Mouse (Mus musculus) megakaryocyte, adult 5-6 weeks (primary cell): ENCODE results near the gene Tmem11. TPM values are rescaled to one million over a fixed set of nuclear protein-coding genes. Genes with fewer than 3 reads are reported as not detected.

Source experiments
- ATAC-seq: 2 replicates; pipeline ENCODE4 v1.8.0; 2016; ENCODE audit warnings: mild to moderate bottlenecking, inconsistent platforms; ENCODE audit not compliant: poor library complexity, severe bottlenecking
- total RNA-seq, 2 experiments: library from RNA; stranded (forward) in 1 of 2; stranded (reverse) in 1 of 2; fragments of 153-499, 151-499 nt in 1 of 2; fragments of 221-1000, 200-1000 nt in 1 of 2; gene quantifications; 2 replicates each; pipeline versions ENCODE4 v1.2.3 to v1.2.4; 2015 to 2017

Tmem11 gene
- total RNA-seq, 2 experiments from 2014 or later: 13.3 to 37.7 TPM

DNA sequence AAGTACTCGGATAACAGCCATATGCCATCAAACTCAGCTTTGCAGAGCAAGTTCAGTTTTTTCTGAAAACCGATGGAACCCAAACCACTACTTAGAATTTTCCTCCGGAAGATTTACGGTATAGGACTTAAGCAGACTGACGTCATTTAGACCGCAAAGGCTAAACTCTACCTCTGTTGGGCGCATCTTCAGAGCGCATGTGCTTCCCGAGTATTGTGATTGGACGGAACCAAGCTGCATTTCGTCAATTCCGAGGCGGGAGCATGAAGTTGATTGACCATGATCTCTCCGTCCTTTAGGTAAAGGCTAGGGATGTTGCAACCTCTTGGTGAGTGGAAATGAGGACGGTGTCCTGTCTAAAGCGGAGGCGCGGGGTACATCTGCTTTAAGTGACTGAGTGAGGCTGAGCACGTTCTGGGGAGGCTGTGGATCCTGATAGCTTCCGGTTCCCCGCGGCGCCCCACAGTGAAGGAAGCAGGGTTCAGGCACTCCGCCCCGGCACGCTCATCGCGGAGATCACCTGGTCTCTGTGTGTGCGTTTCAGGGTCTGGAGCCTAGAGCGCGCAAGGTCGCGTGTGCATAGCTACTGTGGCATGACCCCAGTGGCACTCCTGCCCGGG is 48.5 kb downstream of the Tmem11 start, which contains the start of gene Dhrs7b:
Gene Dhrs7b (plus strand): TSS at position 199 of the 620 bp plus-strand sequence.
- ATAC-seq: peak; percentile 89

GRCm38 (mm10) chr11:60828903-60829302 is 50.2 kb downstream of the Tmem11 start:
- ATAC-seq: no peak

DNA sequence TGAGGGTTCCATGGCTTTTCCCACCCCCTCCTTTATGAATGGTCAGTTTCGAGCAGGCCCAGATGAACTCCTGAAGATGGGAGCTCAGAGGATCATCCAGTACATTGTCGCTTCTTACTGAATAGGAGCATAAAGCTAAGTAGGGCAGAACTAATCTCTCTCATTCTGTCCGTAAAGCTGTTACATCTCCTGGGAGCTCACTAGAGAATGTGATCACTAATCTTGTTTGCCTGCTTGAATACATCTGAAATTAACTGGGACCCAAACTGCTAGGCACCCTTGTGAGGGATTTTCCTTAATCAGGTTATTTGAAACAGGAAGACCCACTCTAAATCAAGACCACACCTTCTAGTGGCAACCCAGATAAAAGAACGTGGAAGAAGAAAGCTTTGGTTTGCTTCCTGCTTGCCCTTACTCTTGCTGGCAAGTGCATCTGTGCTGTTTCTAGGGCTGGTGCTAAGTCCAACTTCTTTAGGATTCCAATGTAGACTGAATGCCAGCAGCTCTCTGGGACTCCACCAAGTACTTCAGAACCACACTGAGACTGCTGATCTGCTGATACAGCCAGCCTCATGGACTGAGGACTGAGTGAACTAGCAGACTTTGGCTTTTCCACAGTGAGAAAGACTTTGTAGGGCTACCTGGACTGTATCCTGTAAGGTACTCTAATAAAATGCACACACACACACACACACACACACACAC is 51.7 kb downstream of the Tmem11 start:
- ATAC-seq: no peak

GRCm38 (mm10) chr11:60826700-60827099 is 52.4 kb downstream of the Tmem11 start:
- peak; percentile 36 for ATAC-seq

- no peak for ATAC-seq
Measured at GRCm38 (mm10) chr11:60825191-60825590, 53.9 kb downstream of the Tmem11 start.

DNA sequence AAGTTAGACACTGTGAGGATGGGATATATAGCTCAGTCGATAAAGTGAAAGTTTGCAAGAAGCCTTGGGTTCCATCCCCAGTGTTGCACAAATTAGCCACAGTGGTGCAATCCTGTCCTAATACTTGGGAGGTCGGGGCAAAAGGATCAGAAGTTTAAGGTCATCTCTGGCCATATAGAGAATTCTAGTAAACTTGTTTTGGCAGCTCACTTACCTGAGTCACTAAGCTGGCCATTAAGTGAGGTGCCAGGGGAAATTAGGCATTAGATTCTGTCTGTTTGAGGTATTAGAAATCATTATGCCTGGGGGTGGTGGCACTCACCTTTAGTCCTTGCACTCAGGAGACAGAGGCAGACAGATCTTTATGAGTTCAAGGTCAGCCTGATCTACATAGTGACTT is 55.3 kb downstream of the Tmem11 start:
- no peak for ATAC-seq

- no peak for ATAC-seq
Measured at GRCm38 (mm10) chr11:60816398-60816797, 62.7 kb downstream of the Tmem11 start.

Other genes with a start within 250 kb of the Tmem11 start
- 6.4 and 6.6 TPM in 2 replicates for gene Llgl1, start 179.5 kb downstream of the Tmem11 start, total RNA-seq (2015)
- 4.1 and 4.9 TPM in 2 replicates for gene Llgl1, start 179.5 kb downstream of the Tmem11 start, total RNA-seq (2017)
- gene Flii, start 152.0 kb downstream of the Tmem11 start, total RNA-seq (2015): 115 and 144 TPM in 2 replicates
- 158 and 172 TPM in 2 replicates for gene Flii, start 152.0 kb downstream of the Tmem11 start, total RNA-seq (2017)
- gene Mief2, start 150.9 kb downstream of the Tmem11 start, total RNA-seq (2015): 3.3 and 3.7 TPM in 2 replicates
- 4.7 and 7.4 TPM in 2 replicates for gene Mief2, start 150.9 kb downstream of the Tmem11 start, total RNA-seq (2017)
- 6.0 and 10.5 TPM in 2 replicates for gene Top3a, start 101.9 kb downstream of the Tmem11 start, total RNA-seq (2015)
- gene Top3a, start 101.9 kb downstream of the Tmem11 start, total RNA-seq (2017): 12.6 and 14.8 TPM in 2 replicates
- gene Smcr8, start 101.7 kb downstream of the Tmem11 start, total RNA-seq (2015): 27.4 and 32.1 TPM in 2 replicates
- gene Smcr8, start 101.7 kb downstream of the Tmem11 start, total RNA-seq (2017): 16.8 and 18.7 TPM in 2 replicates
- gene Shmt1, start 67.6 kb downstream of the Tmem11 start, total RNA-seq (2015): 4.1 and 6.2 TPM in 2 replicates
- 13.7 and 15.6 TPM in 2 replicates for gene Shmt1, start 67.6 kb downstream of the Tmem11 start, total RNA-seq (2017)
- gene Dhrs7b, start 48.6 kb downstream of the Tmem11 start, total RNA-seq (2015): 11.1 and 16.8 TPM in 2 replicates
- gene Dhrs7b, start 48.6 kb downstream of the Tmem11 start, total RNA-seq (2017): 12.9 and 15.6 TPM in 2 replicates
- 5.6 and 5.8 TPM in 2 replicates for gene Natd1, start 35.5 kb upstream of the Tmem11 start, total RNA-seq (2015)
- gene Natd1, start 35.5 kb upstream of the Tmem11 start, total RNA-seq (2017): 2.7 and 3.3 TPM in 2 replicates
- gene Map2k3, start 52.8 kb upstream of the Tmem11 start, total RNA-seq (2015): 34.2 and 37.2 TPM in 2 replicates
- gene Map2k3, start 52.8 kb upstream of the Tmem11 start, total RNA-seq (2017): 10.5 and 16.3 TPM in 2 replicates
- not detected in 2 replicates for gene Kcnj12, start 143.3 kb upstream of the Tmem11 start, total RNA-seq (2015)
- gene Kcnj12, start 143.3 kb upstream of the Tmem11 start, total RNA-seq (2017): not detected in 2 replicates
- gene Tnfrsf13b, start 247.5 kb upstream of the Tmem11 start, total RNA-seq (2015): 59.3 and 72.4 TPM in 2 replicates
- 82.6 and 119 TPM in 2 replicates for gene Tnfrsf13b, start 247.5 kb upstream of the Tmem11 start, total RNA-seq (2017)